10 mouse cellular contexts compared by ENCODE assay signal in genomic region chr13:21711698-21712097, GRCm38 (mm10). TPM values are rescaled to one million over a fixed set of nuclear protein-coding genes. Genes with fewer than 3 reads are reported as not detected.
DNase-seq lines count a peak whose midpoint lies in the region; ATAC-seq and TF ChIP-seq lines count a peak whose summit lies in the region.
"Had no signal": no experiment of that assay in that cellular context is flagged by ENCODE, and none has a peak within 500 bp of the region (broad histone marks: within the 10 kb centered on the region; RNA-seq: fewer than 3 reads in every experiment).

No protein-coding gene starts in this region.

- H3K4me3 ChIP-seq in forebrain, embryonic 16.5 days (replicated peaks; ENCODE audit: low read length): peak overlapping the region; percentile 50
- peak overlapping the region in 1 of 2 experiments; percentile 47; a peak in 2 of 4 replicates for H3K4me3 ChIP-seq in liver, embryonic 14.5 days (ENCODE audit: insufficient read depth in 1 of 2, low read depth in 2 of 2, low read length in 2 of 2)

- H3K9ac ChIP-seq in forebrain, embryonic 16.5 days (replicated peaks; ENCODE audit: low read depth, low read length): no peak overlapping the region
- H3K9ac ChIP-seq in liver, embryonic 14.5 days (replicated peaks): peak overlapping the region; percentile 29

- 17% methylated on average over 4 of the region's 4 CpGs for WGBS in forebrain, embryonic 16.5 days
- WGBS in liver, embryonic 14.5 days (ENCODE audit: insufficient replicate concordance): 22% methylated on average over 4 of the region's 4 CpGs

- peak; percentile 22 for DNase-seq in cerebellum, adult 9-11 months
- DNase-seq in cerebellum, postnatal 25 days: no peak
- DNase-seq in 3T3-L1 (ENCODE audit: low read depth, low spot score): peak; percentile 32
- DNase-seq in liver, embryonic 14.5 days (ENCODE audit: low read depth in 3 of 3, low spot score in 3 of 3): no peak
- DNase-seq in thymus, postnatal 36 days: no peak
- no peak for DNase-seq in layer of hippocampus, postnatal 36 days

- H3K4me2 ChIP-seq in forebrain, embryonic 16.5 days (ENCODE audit: low read length): peak overlapping the region; percentile 72
- peak overlapping the region; percentile 73 for H3K4me2 ChIP-seq in liver, embryonic 14.5 days (ENCODE audit: low read depth)

- no peaks in the 10 kb centered on the region for H3K9me3 ChIP-seq in forebrain, embryonic 16.5 days (ENCODE audit: control insufficient read depth, low read length)
- no peaks in the 10 kb centered on the region for H3K9me3 ChIP-seq in liver, embryonic 14.5 days (ENCODE audit: control insufficient read depth, low read length)

- no peak overlapping the region for H3K27ac ChIP-seq in forebrain, embryonic 16.5 days (ENCODE audit: low read length)
- H3K27ac ChIP-seq in liver, embryonic 14.5 days: no peak overlapping the region

- no peak for TF ChIP-seq CTCF in liver, embryonic 14.5 days (IDR thresholded peaks at IDR 0.05; ENCODE audit: low read depth)

- H3K4me1 ChIP-seq in forebrain, embryonic 16.5 days (replicated peaks; ENCODE audit: control insufficient read depth, insufficient read depth, low read length): peaks cover 11% of the 10 kb centered on the region
- H3K4me1 ChIP-seq in liver, embryonic 14.5 days (replicated peaks; ENCODE audit: control insufficient read depth in 2 of 2, insufficient read depth in 2 of 2, low read length in 1 of 2): peaks cover 12 to 21% of the 10 kb centered on the region in 2 experiments

- no peak for ATAC-seq in forebrain, embryonic 16.5 days
- ATAC-seq in liver, embryonic 14.5 days (ENCODE audit: insufficient read depth): no peak
- no peak for ATAC-seq in CD4-positive, CD25-positive, alpha-beta regulatory T cell, adult 4 months

- no peaks in the 10 kb centered on the region for H3K36me3 ChIP-seq in forebrain, embryonic 16.5 days (ENCODE audit: control insufficient read depth, insufficient read depth)
- H3K36me3 ChIP-seq in liver, embryonic 14.5 days (replicated peaks; ENCODE audit: control insufficient read depth, insufficient read depth, low read depth): no peaks in the 10 kb centered on the region

- peak; percentile 58 for TF ChIP-seq EP300 in liver, embryonic 14.5 days (IDR thresholded peaks at IDR 0.05; ENCODE audit: low read depth)

- no peaks in the 10 kb centered on the region for H3K27me3 ChIP-seq in forebrain, embryonic 16.5 days (replicated peaks; ENCODE audit: control insufficient read depth, insufficient read depth, low read length)
- H3K27me3 ChIP-seq in liver, embryonic 14.5 days (ENCODE audit: control insufficient read depth, insufficient read depth, low read length): no peaks in the 10 kb centered on the region

RNA-seq across cellular contexts. Expression of gene Hist1h2bl, which starts 4.2 kb away (rescaled TPM):
- 1.9 TPM in 1 of 2 replicates, not detected in the other for polyA plus RNA-seq in forebrain, embryonic 16.5 days (2015; fragmentation: Nextera tagmentation; extraction: Ambion mirVana)
- polyA plus RNA-seq in liver, embryonic 14.5 days (2012; rRNA removed): 16.0 and 24.7 TPM in 2 replicates
- polyA plus RNA-seq in liver, embryonic 14.5 days (2014; fragmentation: Nextera tagmentation; extraction: Ambion mirVana): 2.2 and 4.8 TPM in 2 replicates
- 10 to 100 TPM; 20.4 to 37.0 TPM for total RNA-seq in layer of hippocampus, postnatal 36 days (2021)
- polyA plus RNA-seq in CD4-positive, CD25-positive, alpha-beta regulatory T cell, adult 4 months (2017; shearing (Covaris generic)): not detected

RNA-seq across cellular contexts. Expression of gene Hist1h2ai, which starts 4.5 kb away (rescaled TPM):
- polyA plus RNA-seq in forebrain, embryonic 16.5 days (2015; fragmentation: Nextera tagmentation; extraction: Ambion mirVana): 12.5 and 20.8 TPM in 2 replicates
- 6.9 and 22.2 TPM in 2 replicates for polyA plus RNA-seq in liver, embryonic 14.5 days (2012; rRNA removed)
- 15.0 and 22.5 TPM in 2 replicates for polyA plus RNA-seq in liver, embryonic 14.5 days (2014; fragmentation: Nextera tagmentation; extraction: Ambion mirVana)
- 10 to 100 TPM; 37.8 to 44.6 TPM for total RNA-seq in layer of hippocampus, postnatal 36 days (2021)
- polyA plus RNA-seq in CD4-positive, CD25-positive, alpha-beta regulatory T cell, adult 4 months (2017; shearing (Covaris generic)): 10 to 100 TPM in 1 of 2 experiments, not detected in 1; 41.5 TPM

RNA-seq across cellular contexts. Expression of gene Hist1h3h, which starts 5.8 kb away (rescaled TPM):
- 2.2 and 3.7 TPM in 2 replicates for polyA plus RNA-seq in forebrain, embryonic 16.5 days (2015; fragmentation: Nextera tagmentation; extraction: Ambion mirVana)
- polyA plus RNA-seq in liver, embryonic 14.5 days (2012; rRNA removed): 31.3 and 51.5 TPM in 2 replicates
- polyA plus RNA-seq in liver, embryonic 14.5 days (2014; fragmentation: Nextera tagmentation; extraction: Ambion mirVana): 4.7 and 7.9 TPM in 2 replicates
- 10 to 100 TPM; 57.9 to 69.3 TPM for total RNA-seq in layer of hippocampus, postnatal 36 days (2021)
- 1 to 10 TPM; 2.1 to 2.5 TPM for polyA plus RNA-seq in CD4-positive, CD25-positive, alpha-beta regulatory T cell, adult 4 months (2017; shearing (Covaris generic))

RNA-seq across cellular contexts. Expression of gene Hist1h2bm, which starts 10.1 kb away (rescaled TPM):
- polyA plus RNA-seq in forebrain, embryonic 16.5 days (2015; fragmentation: Nextera tagmentation; extraction: Ambion mirVana): 1.2 and 2.2 TPM in 2 replicates
- 18.2 and 36.3 TPM in 2 replicates for polyA plus RNA-seq in liver, embryonic 14.5 days (2012; rRNA removed)
- polyA plus RNA-seq in liver, embryonic 14.5 days (2014; fragmentation: Nextera tagmentation; extraction: Ambion mirVana): 4.0 and 5.0 TPM in 2 replicates
- total RNA-seq in layer of hippocampus, postnatal 36 days (2021): 1 to 10 TPM; 4.3 to 6.2 TPM
- 1 to 10 TPM; 1.8 to 2.5 TPM for polyA plus RNA-seq in CD4-positive, CD25-positive, alpha-beta regulatory T cell, adult 4 months (2017; shearing (Covaris generic))

RNA-seq across cellular contexts. Expression of gene Olfr1359, which starts 13.8 kb away (rescaled TPM):
- polyA plus RNA-seq in forebrain, embryonic 16.5 days (2015; fragmentation: Nextera tagmentation; extraction: Ambion mirVana): not detected in 2 replicates
- polyA plus RNA-seq in liver, embryonic 14.5 days (2012; rRNA removed): not detected in 2 replicates
- polyA plus RNA-seq in liver, embryonic 14.5 days (2014; fragmentation: Nextera tagmentation; extraction: Ambion mirVana): not detected in 2 replicates
- not detected for total RNA-seq in layer of hippocampus, postnatal 36 days (2021)
- polyA plus RNA-seq in CD4-positive, CD25-positive, alpha-beta regulatory T cell, adult 4 months (2017; shearing (Covaris generic)): not detected
- total RNA-seq: hematopoietic stem cell, adult 5-6 weeks; neutrophil, adult 5-6 weeks had no signal

Comparison
In these comparisons a context has a peak if more than half of its experiments do, and no peak if none do; other contexts are left out.
1. DNase-seq: peak in cerebellum, adult 9-11 months (single experiment) and 3T3-L1 (single experiment); none in cerebellum, postnatal 25 days (0 of 2), liver, embryonic 14.5 days (0 of 3), thymus, postnatal 36 days (0 of 2) and layer of hippocampus, postnatal 36 days (0 of 2).